Mouse (Mus musculus): ENCODE measurements at regions not wholly inside any gene's neighbourhood (a gene's known extent, or its start where the extent isn't known, plus 50 kb on each side); places are given as distances from the start of the nearest gene placed in this dataset.

DNA sequence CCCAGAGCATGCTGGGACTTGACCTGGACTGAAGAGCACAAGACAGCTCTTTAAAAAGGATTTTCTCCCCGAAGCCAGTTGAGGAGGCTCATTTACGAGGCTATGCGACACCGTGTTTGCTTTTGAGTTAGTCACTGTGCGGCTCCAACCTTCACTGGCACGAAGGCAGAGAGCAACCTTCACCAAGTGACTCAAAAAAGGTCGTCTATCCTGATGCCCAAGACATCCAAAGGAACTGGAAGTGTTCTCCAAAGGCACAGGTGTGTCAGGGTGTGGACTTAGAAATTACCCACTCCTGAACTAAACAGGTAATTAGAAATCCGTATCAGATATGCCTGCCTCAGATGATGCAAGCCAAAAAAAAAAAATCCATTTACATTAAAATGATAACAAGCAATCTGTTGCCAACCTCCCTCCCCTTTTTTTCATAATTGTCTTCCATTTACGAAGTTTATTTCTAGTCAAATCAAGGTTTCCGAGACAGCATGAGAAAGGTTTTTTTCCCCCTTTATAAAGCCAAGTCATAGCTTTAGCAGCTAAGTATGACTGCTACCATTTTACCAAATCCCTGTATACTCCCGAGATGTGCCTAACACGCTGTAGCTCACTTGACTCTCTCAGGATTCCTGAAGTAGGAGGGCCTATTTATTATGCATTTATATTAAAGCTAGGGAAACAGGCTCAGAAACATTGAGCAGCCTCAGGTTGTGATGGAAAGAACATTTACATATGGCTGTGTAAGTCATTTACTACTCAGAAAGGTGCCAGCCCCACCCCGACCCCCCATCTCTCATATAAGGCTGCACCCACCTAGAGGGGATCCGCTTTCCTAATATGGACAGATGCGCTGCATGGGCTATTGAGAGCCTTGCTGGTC, 110.3 kb upstream of the Cpm start:
- H3K4me1 ChIP-seq (replicated peaks), result peaks cover 13% of the 10 kb centered on the region; the same call in 1 of the 2 replicates
- 59% methylated on average over 15 of the region's 15 CpGs for WGBS
- no peak overlapping the region for H3K9ac ChIP-seq
- H3K4me3 ChIP-seq, result no peak overlapping the region
- no peaks in the 10 kb centered on the region for H3K27me3 ChIP-seq
- no peak for ATAC-seq (ENCODE audit: low read depth)
- H3K36me3 ChIP-seq, result no peaks in the 10 kb centered on the region
- H3K4me2 ChIP-seq, result no peak overlapping the region
- H3K9me3 ChIP-seq, result no peaks in the 10 kb centered on the region
- no peak overlapping the region for H3K27ac ChIP-seq (replicated peaks)

DNA sequence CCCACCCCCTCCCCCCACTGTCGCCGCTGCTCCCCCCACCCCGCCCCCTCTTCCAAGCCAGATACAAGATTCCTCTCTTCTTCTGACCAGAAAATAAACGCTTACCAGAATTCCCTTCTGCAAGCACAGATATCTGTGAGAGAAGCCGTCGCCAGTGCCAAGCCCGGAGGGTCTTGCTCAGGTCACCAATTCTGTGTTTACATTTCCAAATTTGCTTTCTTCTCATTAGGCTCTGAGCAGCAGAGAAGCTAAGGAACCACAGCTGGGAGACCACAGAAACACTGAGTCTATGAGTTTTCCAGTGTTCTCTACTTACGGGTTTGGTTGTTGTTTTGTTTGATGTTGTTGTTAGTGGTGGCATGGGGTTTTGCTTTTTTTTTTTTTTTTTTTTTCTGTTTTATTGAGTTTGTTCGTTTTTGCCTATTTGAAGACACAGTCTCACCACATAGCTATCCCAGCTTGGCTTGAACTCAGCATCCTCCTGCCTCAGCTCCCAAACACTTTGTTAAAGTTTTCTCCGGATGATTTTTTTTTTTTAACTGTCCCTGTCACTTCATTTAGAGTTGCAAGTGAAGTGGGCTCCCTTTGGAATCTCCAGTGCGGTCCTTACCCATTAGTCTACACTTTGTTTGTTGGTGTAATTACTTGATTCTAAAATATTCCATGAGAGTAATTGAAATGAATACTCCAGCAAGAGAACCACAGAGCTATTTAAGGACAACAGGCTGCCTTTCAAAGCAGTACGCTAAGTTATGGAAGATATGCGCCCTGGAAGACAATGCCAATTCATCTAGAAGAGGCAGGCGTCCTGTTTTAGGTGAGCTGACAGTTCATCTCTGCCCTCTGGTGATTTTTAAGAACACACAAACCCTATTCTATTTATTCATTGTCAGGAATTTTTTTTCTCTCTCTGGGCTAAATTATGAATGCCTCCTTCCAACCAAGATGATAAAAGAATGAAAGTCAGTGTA, 111.2 kb upstream of the Cpm start:
- ATAC-seq (ENCODE audit: low read depth), result no peak
- Histone ChIP-seq H3K9me3 (no peaks in the 10 kb centered on the region), H3K36me3 (no peaks in the 10 kb centered on the region), H3K4me3 (no peak overlapping the region), H3K27ac (replicated peaks) (no peak overlapping the region), H3K4me2 (no peak overlapping the region), H3K9ac (no peak overlapping the region), H3K27me3 (no peaks in the 10 kb centered on the region), H3K4me1 (replicated peaks) (peaks cover 13% of the 10 kb centered on the region; the same call in 1 of the 2 replicates)
- 64% methylated on average over 14 of the region's 14 CpGs for WGBS

- Histone ChIP-seq H3K27me3 (no peaks in the 10 kb centered on the region), H3K9me3 (no peaks in the 10 kb centered on the region), H3K4me2 (no peak overlapping the region), H3K4me3 (no peak overlapping the region), H3K9ac (no peak overlapping the region), H3K27ac (replicated peaks) (no peak overlapping the region), H3K36me3 (no peaks in the 10 kb centered on the region), H3K4me1 (replicated peaks) (peaks cover 13% of the 10 kb centered on the region; the same call in 1 of the 2 replicates)
- WGBS, result 37% methylated on average over 11 of the region's 11 CpGs
- no peak for ATAC-seq (ENCODE audit: low read depth)
These were observed 112.1 kb upstream of the Cpm start for GRCm38 (mm10) chr10:117517071-117517714.

- Histone ChIP-seq H3K9ac (no peak overlapping the region), H3K36me3 (no peaks in the 10 kb centered on the region), H3K27ac (replicated peaks) (no peak overlapping the region), H3K27me3 (no peaks in the 10 kb centered on the region), H3K4me2 (no peak overlapping the region), H3K4me1 (replicated peaks) (peaks cover 13% of the 10 kb centered on the region; the same call in 1 of the 2 replicates), H3K4me3 (no peak overlapping the region), H3K9me3 (no peaks in the 10 kb centered on the region)
- ATAC-seq (ENCODE audit: low read depth), result no peak
- 90% methylated on average over 8 of the region's 8 CpGs for WGBS
These were observed 112.8 kb upstream of the Cpm start for GRCm38 (mm10) chr10:117516510-117516909.

DNA sequence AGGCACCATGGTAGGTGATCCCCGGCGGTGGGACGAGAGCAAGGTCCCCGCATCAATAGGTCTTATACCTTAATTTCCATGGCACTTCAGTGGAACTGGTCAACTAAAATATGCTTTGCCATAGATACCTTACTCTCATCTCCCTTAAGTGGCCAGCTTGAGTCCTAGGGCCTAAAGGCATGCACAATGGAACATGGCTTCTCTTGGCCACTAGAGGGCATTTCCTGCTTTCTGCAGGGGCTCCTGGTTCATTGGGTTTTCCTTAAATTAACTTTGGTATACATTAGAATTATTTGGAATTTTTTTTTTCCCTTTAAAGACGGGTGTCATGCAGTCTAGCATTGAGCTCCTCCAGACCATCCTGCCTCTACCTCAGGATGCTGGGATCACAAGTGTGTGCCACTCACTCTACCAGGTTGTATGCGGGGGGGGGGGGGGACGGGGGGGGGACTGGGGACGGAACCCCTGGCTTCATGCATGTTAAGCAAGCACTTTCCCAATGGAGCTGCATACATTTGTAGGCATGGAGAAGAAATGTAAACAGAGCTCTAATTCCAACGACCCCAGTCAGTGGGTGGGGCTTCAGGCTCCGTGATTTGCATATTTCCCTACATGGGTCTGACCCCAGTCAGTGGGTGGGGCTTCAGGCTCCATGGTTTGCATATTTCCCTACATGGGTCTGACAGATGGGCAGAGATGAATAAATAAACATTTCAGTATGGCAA, 113.4 kb upstream of the Cpm start:
- no peak overlapping the region for H3K4me3 ChIP-seq
- no peak overlapping the region for H3K9ac ChIP-seq
- no peak overlapping the region for H3K27ac ChIP-seq (replicated peaks)
- H3K9me3 ChIP-seq, result no peaks in the 10 kb centered on the region
- no peak overlapping the region for H3K4me2 ChIP-seq
- WGBS, result 61% methylated on average over 10 of the region's 10 CpGs
- peaks cover 13% of the 10 kb centered on the region; the same call in 1 of the 2 replicates for H3K4me1 ChIP-seq (replicated peaks)
- H3K36me3 ChIP-seq, result no peaks in the 10 kb centered on the region
- no peaks in the 10 kb centered on the region for H3K27me3 ChIP-seq
- ATAC-seq (ENCODE audit: low read depth), result peak; percentile 59

- no peaks in the 10 kb centered on the region for H3K27me3 ChIP-seq
- ATAC-seq (ENCODE audit: low read depth), result no peak
- no peaks in the 10 kb centered on the region for H3K9me3 ChIP-seq
- H3K4me2 ChIP-seq, result no peak overlapping the region
- no peak overlapping the region for H3K4me3 ChIP-seq
- no peak overlapping the region for H3K9ac ChIP-seq
- 89% methylated on average over 8 of the region's 8 CpGs for WGBS
- peaks cover 13% of the 10 kb centered on the region; the same call in 1 of the 2 replicates for H3K4me1 ChIP-seq (replicated peaks)
- H3K36me3 ChIP-seq, result no peaks in the 10 kb centered on the region
- H3K27ac ChIP-seq (replicated peaks), result no peak overlapping the region
These were observed 114.3 kb upstream of the Cpm start for GRCm38 (mm10) chr10:117515039-117515438.

- Histone ChIP-seq H3K9ac (no peak overlapping the region), H3K4me2 (no peak overlapping the region), H3K4me1 (replicated peaks) (peaks cover 6% of the 10 kb centered on the region; the same call in 1 of the 2 replicates), H3K27me3 (no peaks in the 10 kb centered on the region), H3K36me3 (no peaks in the 10 kb centered on the region), H3K27ac (replicated peaks) (no peak overlapping the region), H3K9me3 (no peaks in the 10 kb centered on the region), H3K4me3 (no peak overlapping the region)
- no peak for ATAC-seq (ENCODE audit: low read depth)
- 94% methylated on average over 7 of the region's 7 CpGs for WGBS
These were observed 115.3 kb upstream of the Cpm start for GRCm38 (mm10) chr10:117513925-117514546.

DNA sequence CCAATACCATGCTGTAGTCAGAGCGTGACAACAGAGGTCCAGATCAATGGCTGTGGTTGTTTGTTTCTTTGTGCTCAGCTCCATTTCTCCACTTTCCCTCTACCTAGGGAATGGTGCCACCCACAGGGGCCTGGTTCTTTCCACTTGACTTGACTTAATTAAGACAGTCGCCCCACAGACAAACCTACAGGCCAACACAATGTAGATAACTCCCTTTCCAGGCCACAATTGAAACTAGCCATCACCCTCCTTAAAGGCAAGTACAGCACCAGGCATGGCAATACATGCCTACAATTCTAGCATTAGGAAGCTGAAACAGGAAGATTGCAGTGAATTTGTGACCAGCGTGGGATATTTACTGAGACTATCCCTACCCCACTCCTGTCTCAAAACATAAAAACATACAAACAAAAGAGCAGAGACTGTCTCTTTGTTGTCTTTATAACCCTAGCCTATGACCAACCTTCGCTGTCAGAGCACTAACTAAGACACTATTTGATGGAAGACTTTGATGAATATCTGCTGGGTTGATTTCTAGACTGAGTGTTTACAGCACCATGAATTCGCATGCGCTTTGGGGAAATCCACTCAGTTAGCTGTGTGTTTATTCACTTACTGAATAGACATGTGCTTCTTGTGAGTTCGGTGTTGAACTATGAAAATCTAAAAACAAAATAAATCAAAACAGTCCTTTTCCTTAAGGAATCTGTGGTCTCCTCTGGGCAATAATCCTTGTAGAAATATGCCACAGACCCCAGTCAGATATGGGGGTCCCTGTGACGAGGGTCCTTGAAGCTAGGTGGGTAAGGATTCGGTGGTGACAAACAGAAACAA, 116.7 kb upstream of the Cpm start:
- Histone ChIP-seq H3K9ac (no peak overlapping the region), H3K4me3 (no peak overlapping the region), H3K36me3 (no peaks in the 10 kb centered on the region), H3K27ac (replicated peaks) (no peak overlapping the region), H3K27me3 (no peaks in the 10 kb centered on the region), H3K4me2 (no peak overlapping the region), H3K4me1 (replicated peaks) (peaks cover 6% of the 10 kb centered on the region; the same call in 1 of the 2 replicates), H3K9me3 (no peaks in the 10 kb centered on the region)
- ATAC-seq (ENCODE audit: low read depth), result no peak
- 87% methylated on average over 9 of the region's 9 CpGs for WGBS

- no peaks in the 10 kb centered on the region for H3K36me3 ChIP-seq
- H3K4me3 ChIP-seq, result no peak overlapping the region
- WGBS, result 83% methylated on average over 8 of the region's 8 CpGs
- no peaks in the 10 kb centered on the region for H3K4me1 ChIP-seq (replicated peaks)
- no peaks in the 10 kb centered on the region for H3K27me3 ChIP-seq
- H3K27ac ChIP-seq (replicated peaks), result no peak overlapping the region
- no peaks in the 10 kb centered on the region for H3K9me3 ChIP-seq
- H3K9ac ChIP-seq, result no peak overlapping the region
- ATAC-seq (ENCODE audit: low read depth), result no peak
- H3K4me2 ChIP-seq, result no peak overlapping the region
These were observed 117.6 kb upstream of the Cpm start for GRCm38 (mm10) chr10:117511483-117512406.
